Mouse (Mus musculus) hindbrain, embryonic 15.5 days (tissue): ENCODE data around the gene Shank1. TPM values are rescaled to one million over a fixed set of nuclear protein-coding genes. Genes with fewer than 3 reads are reported as not detected.
A peak's percentile ranks its signal among the peaks of the same experiment; 100 is the strongest.

Experiments
- ATAC-seq: fragments of 200-750 bp; cut with Nextera tagmentation; 2 replicates; pipeline ENCODE4 v1.8.0; 2017; ENCODE audit warnings: low read depth, moderate number of reproducible peaks, moderate TSS enrichment; ENCODE audit not compliant: low FRiP score
- H3K27ac ChIP-seq: fragments of 300-500 bp; sonication (generic); replicated peaks from 2 replicates; pipeline ENCODE4 v1.5.1; 2015; ENCODE audit warnings: mild to moderate bottlenecking, inconsistent platforms
- H3K27me3 ChIP-seq: fragments of 300-500 bp; sonication (generic); 2 replicates; pipeline ENCODE4 v1.6.1; 2015; ENCODE audit warnings: control low read depth, inconsistent platforms
- H3K36me3 ChIP-seq: fragments of 300-500 bp; sonication (generic); 2 replicates; pipeline ENCODE4 v1.6.1; 2015; ENCODE audit warnings: control low read depth, inconsistent platforms
- H3K4me1 ChIP-seq: fragments of 300-500 bp; sonication (generic); replicated peaks from 2 replicates; pipeline ENCODE4 v1.6.1; 2015; ENCODE audit warnings: control low read depth, inconsistent platforms
- H3K4me2 ChIP-seq: fragments of 300-500 bp; sonication (generic); 2 replicates; pipeline ENCODE4 v1.6.1; 2015; ENCODE audit warnings: moderate library complexity, mild to moderate bottlenecking, inconsistent platforms
- H3K4me3 ChIP-seq: fragments of 300-500 bp; sonication (generic); 2 replicates; pipeline ENCODE4 v1.5.1; 2015; ENCODE audit warnings: mild to moderate bottlenecking, inconsistent platforms
- H3K9ac ChIP-seq: fragments of 300-500 bp; sonication (generic); 2 replicates; pipeline ENCODE4 v1.6.1; 2015; ENCODE audit warnings: inconsistent platforms
- H3K9me3 ChIP-seq: fragments of 300-500 bp; sonication (generic); 2 replicates; pipeline ENCODE4 v1.6.1; 2016; ENCODE audit warnings: control low read depth, inconsistent platforms
- WGBS: fragments of 180-500 bp; shearing (Covaris S2); methylation state at CpG from one replicate; pipeline ENCODE4 v1.1.7; 2015; 5-methylcytosine and 5-hydroxymethylcytosine counted together
- polyA plus RNA-seq: library from polyadenylated mRNA; unstranded; fragments of >200 nt; fragmentation: Nextera tagmentation; extraction: Ambion mirVana; gene quantifications from 2 replicates; pipeline ENCODE4 v1.2.1, GENCODE M21; 2015

Gene Shank1
- polyA plus RNA-seq, 1 experiment from 2014 or later = 42.3 TPM

GRCm38 (mm10) chr7:44332336-44332735 lies 22.3 kb downstream of the Shank1 start:
- H3K4me3 ChIP-seq = no peak overlapping the region
- no peak overlapping the region for H3K27ac ChIP-seq
- H3K9ac ChIP-seq = no peak overlapping the region
- no peaks in the 10 kb centered on the region for H3K9me3 ChIP-seq
- WGBS = 78% methylated on average over 3 of the region's 3 CpGs
- H3K4me1 ChIP-seq = peaks cover 20% of the 10 kb centered on the region
- no peak overlapping the region for H3K4me2 ChIP-seq
- H3K27me3 ChIP-seq = no peaks in the 10 kb centered on the region
- no peak for ATAC-seq
- H3K36me3 ChIP-seq = peaks cover 32% of the 10 kb centered on the region

- Histone ChIP-seq H3K9me3 (no peaks in the 10 kb centered on the region), H3K27me3 (no peaks in the 10 kb centered on the region), H3K9ac (no peak overlapping the region), H3K4me3 (no peak overlapping the region), H3K36me3 (peaks cover 26% of the 10 kb centered on the region), H3K27ac (no peak overlapping the region), H3K4me1 (peaks cover 38% of the 10 kb centered on the region), H3K4me2 (no peak overlapping the region)
- no peak for ATAC-seq
- 71% methylated on average over 14 of the region's 14 CpGs for WGBS
These were observed 24.1 kb downstream of the Shank1 start for GRCm38 (mm10) chr7:44334139-44334538.

- peaks cover 17% of the 10 kb centered on the region for H3K36me3 ChIP-seq
- H3K4me1 ChIP-seq = peaks cover 39% of the 10 kb centered on the region
- H3K27ac ChIP-seq = peak overlapping the region; percentile 96
- H3K9ac ChIP-seq = peak overlapping the region; percentile 83
- peak; percentile 80 for ATAC-seq
- H3K4me2 ChIP-seq = peak overlapping the region; percentile 74
- H3K9me3 ChIP-seq = no peaks in the 10 kb centered on the region
- peak overlapping the region; percentile 72 for H3K4me3 ChIP-seq
- WGBS = 6% methylated on average over 22 of the region's 40 CpGs
- no peaks in the 10 kb centered on the region for H3K27me3 ChIP-seq
These were observed 25.2 kb downstream of the Shank1 start for GRCm38 (mm10) chr7:44335031-44335878.

GRCm38 (mm10) chr7:44336046-44337021 lies 26.3 kb downstream of the Shank1 start:
- Histone ChIP-seq H3K9me3 (no peaks in the 10 kb centered on the region), H3K4me2 (peak overlapping the region; percentile 74), H3K27ac (peak overlapping the region; percentile 96), H3K4me3 (peak overlapping the region; percentile 72), H3K9ac (peak overlapping the region; percentile 83), H3K4me1 (peaks cover 39% of the 10 kb centered on the region), H3K27me3 (no peaks in the 10 kb centered on the region), H3K36me3 (peaks cover 14% of the 10 kb centered on the region)
- ATAC-seq = peak; percentile 80
- 2% methylated on average over 43 of the region's 54 CpGs for WGBS

GRCm38 (mm10) chr7:44337121-44337849 lies 27.2 kb downstream of the Shank1 start:
- ATAC-seq = peak; percentile 15

GRCm38 (mm10) chr7:44340226-44340625 lies 30.2 kb downstream of the Shank1 start:
- Histone ChIP-seq H3K27me3 (no peaks in the 10 kb centered on the region), H3K9ac (no peak overlapping the region), H3K36me3 (peaks cover 20% of the 10 kb centered on the region), H3K4me3 (no peak overlapping the region), H3K4me1 (peaks cover 34% of the 10 kb centered on the region), H3K4me2 (no peak overlapping the region), H3K27ac (no peak overlapping the region), H3K9me3 (no peaks in the 10 kb centered on the region)
- WGBS = 74% methylated on average over 6 of the region's 6 CpGs
- no peak for ATAC-seq

More at GRCm38 (mm10) chr7:44337121-44337849, 27.2 kb downstream of the Shank1 start:
- Histone ChIP-seq H3K4me2 (peak overlapping the region; percentile 74), H3K4me1 (peaks cover 39% of the 10 kb centered on the region), H3K27me3 (no peaks in the 10 kb centered on the region), H3K27ac (peak overlapping the region; percentile 96), H3K4me3 (peak overlapping the region; percentile 72), H3K36me3 (peaks cover 11% of the 10 kb centered on the region; the same call in 1 of the 2 replicates), H3K9ac (peak overlapping the region; percentile 83), H3K9me3 (no peaks in the 10 kb centered on the region)
- 3% methylated on average over 32 of the region's 32 CpGs for WGBS

GRCm38 (mm10) chr7:44341119-44341518 lies 31.1 kb downstream of the Shank1 start:
- WGBS = 89% methylated on average over 10 of the region's 10 CpGs
- no peak for ATAC-seq
- no peak overlapping the region for H3K4me3 ChIP-seq

GRCm38 (mm10) chr7:44341714-44342113 lies 31.7 kb downstream of the Shank1 start:
- Histone ChIP-seq H3K9ac (no peak overlapping the region), H3K9me3 (no peaks in the 10 kb centered on the region), H3K4me2 (no peak overlapping the region), H3K36me3 (peaks cover 34% of the 10 kb centered on the region), H3K27ac (no peak overlapping the region), H3K4me3 (no peak overlapping the region), H3K27me3 (no peaks in the 10 kb centered on the region), H3K4me1 (peaks cover 25% of the 10 kb centered on the region)
- no peak for ATAC-seq
- 68% methylated on average over 5 of the region's 5 CpGs for WGBS

More at GRCm38 (mm10) chr7:44341119-44341518, 31.1 kb downstream of the Shank1 start:
- Histone ChIP-seq H3K27me3 (no peaks in the 10 kb centered on the region), H3K27ac (no peak overlapping the region), H3K36me3 (peaks cover 28% of the 10 kb centered on the region), H3K4me1 (peaks cover 31% of the 10 kb centered on the region), H3K9me3 (no peaks in the 10 kb centered on the region), H3K4me2 (no peak overlapping the region), H3K9ac (no peak overlapping the region)

- 31% methylated on average over 11 of the region's 11 CpGs for WGBS
- Histone ChIP-seq H3K4me3 (no peak overlapping the region), H3K36me3 (peaks cover 49% of the 10 kb centered on the region), H3K27me3 (no peaks in the 10 kb centered on the region), H3K4me2 (no peak overlapping the region), H3K9ac (no peak overlapping the region), H3K9me3 (no peaks in the 10 kb centered on the region), H3K27ac (no peak overlapping the region), H3K4me1 (0 out of 2 replicates have a peak, but pooled peaks cover 7% of the 10 kb centered on the region)
- ATAC-seq = no peak
These were observed 33.5 kb downstream of the Shank1 start for GRCm38 (mm10) chr7:44343459-44344015.

GRCm38 (mm10) chr7:44344622-44345021 lies 34.6 kb downstream of the Shank1 start:
- Histone ChIP-seq H3K27me3 (no peaks in the 10 kb centered on the region), H3K9me3 (no peaks in the 10 kb centered on the region), H3K36me3 (peaks cover 53% of the 10 kb centered on the region), H3K4me2 (no peak overlapping the region), H3K4me1 (no peaks in the 10 kb centered on the region), H3K27ac (no peak overlapping the region), H3K9ac (no peak overlapping the region), H3K4me3 (no peak overlapping the region)
- ATAC-seq = no peak
- WGBS = 82% methylated on average over 12 of the region's 12 CpGs

- WGBS = 28% methylated on average over 3 of the region's 3 CpGs
- H3K27me3 ChIP-seq = peaks cover 21% of the 10 kb centered on the region
- peaks cover 48% of the 10 kb centered on the region for H3K36me3 ChIP-seq
- no peak overlapping the region for H3K4me3 ChIP-seq
- no peak for ATAC-seq
- no peak overlapping the region for H3K4me2 ChIP-seq
- H3K27ac ChIP-seq = no peak overlapping the region
- no peak overlapping the region for H3K9ac ChIP-seq
- peaks cover 36% of the 10 kb centered on the region for H3K4me1 ChIP-seq
- no peaks in the 10 kb centered on the region for H3K9me3 ChIP-seq
These were observed 39.0 kb downstream of the Shank1 start for GRCm38 (mm10) chr7:44349043-44349442.
